Mouse (Mus musculus): Measurements from ENCODE around the gene Cpne7.

DNA sequence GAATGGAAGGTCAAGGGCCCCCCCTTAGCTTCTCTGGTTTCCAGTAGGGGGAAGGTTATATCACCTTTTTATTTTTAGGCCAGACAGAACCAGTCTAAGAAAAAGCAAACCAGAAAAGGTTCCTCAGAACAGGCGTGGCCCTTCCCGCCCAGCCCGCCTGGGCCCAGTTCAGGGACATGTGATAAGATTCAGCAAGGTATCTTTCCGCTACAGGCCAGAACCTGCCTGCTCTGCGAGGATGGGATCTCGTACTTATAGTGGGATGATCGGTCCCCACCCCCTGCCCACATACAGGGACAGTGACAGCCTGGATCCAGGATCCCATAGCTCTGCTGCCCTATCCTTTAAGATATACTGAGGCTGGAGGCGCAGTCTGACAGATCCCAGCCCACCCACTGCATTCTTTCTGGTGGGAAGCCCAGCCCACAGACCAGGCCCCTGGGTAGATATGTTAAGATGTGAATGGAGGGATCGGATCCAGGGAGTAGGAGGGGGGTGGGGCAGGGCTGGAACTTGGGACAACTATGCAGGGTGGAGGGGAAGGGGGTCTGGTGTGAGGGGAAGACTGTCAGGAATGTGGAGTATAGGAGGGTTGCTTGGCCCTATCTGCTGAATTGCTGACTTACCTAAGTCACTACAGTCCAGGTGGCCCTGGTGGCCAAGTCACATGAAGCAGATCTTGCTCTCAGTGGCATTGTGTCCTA lies 39.0 kb downstream of the Cpne7 start:
- TF ChIP-seq POLR2A (IDR thresholded peaks at IDR 0.05; ENCODE audit: low read depth, low read length) (no peak), CTCF (conservative IDR thresholded peaks at IDR 0.05 in 1 of 2, IDR thresholded peaks at IDR 0.05 in 1 of 2; ENCODE audit: low read depth in 2 of 2, low read length in 2 of 2) (no peak), BHLHE40 (IDR thresholded peaks at IDR 0.05; ENCODE audit: low read depth, low read length) (no peak), HCFC1 (IDR thresholded peaks at IDR 0.05; ENCODE audit: low read depth, low read length) (no peak), ZKSCAN1 (IDR thresholded peaks at IDR 0.05; ENCODE audit: borderline replicate concordance, low read depth, low read length) (no peak), MAX (IDR thresholded peaks at IDR 0.05; ENCODE audit: low read length) (no peak), RAD21 (IDR thresholded peaks at IDR 0.05; ENCODE audit: low read depth, low read length) (no peak), EP300 (IDR thresholded peaks at IDR 0.05; ENCODE audit: low read length) (no peak), KAT2A (IDR thresholded peaks at IDR 0.05; ENCODE audit: insufficient replicate concordance, low read length) (no peak), USF2 (conservative IDR thresholded peaks at IDR 0.05; ENCODE audit: low read depth, low read length) (no peak), NELFE (IDR thresholded peaks at IDR 0.05; ENCODE audit: low read depth, low read length) (no peak), E2F4 (IDR thresholded peaks at IDR 0.05; ENCODE audit: insufficient replicate concordance, low read depth, low read length) (no peak)

All from CH12.LX (cell line).